Mouse (Mus musculus): ENCODE results near the gene Grk6. TPM values are rescaled to one million over a fixed set of nuclear protein-coding genes. Genes with fewer than 3 reads are reported as not detected.

Grk6 gene
- polyA plus RNA-seq, 1 experiment, result 128 TPM

DNA sequence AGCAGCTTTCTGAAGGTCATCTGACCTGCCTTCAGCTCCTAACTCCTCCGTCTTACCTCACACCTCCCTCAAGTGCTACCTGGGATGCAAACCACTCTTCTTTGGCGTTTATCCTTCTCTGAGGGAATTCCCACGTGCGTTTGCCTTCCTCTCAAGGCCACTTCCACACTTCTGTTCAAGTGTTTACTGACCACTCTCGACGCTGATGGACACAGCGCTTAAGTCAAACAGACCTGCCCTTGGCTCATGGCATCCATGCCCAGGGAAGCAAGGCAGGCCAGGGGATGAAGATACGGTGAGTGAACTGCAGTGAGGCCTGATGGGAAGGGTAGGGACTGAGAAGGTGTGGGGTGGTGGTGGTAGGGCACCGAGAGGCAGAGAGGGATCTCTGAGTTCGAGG, 55.7 kb downstream of the Grk6 start:
- Histone ChIP-seq H3K4me3 (ENCODE audit: insufficient read depth, low read depth, low read length) (no peak overlapping the region), H3K4me1 (ENCODE audit: control insufficient read depth, insufficient read depth, low read length) (peaks cover 7% of the 10 kb centered on the region; the same call in 1 of the 2 replicates), H3K27ac (ENCODE audit: insufficient read depth, low read depth, low read length) (no peak overlapping the region)
- WGBS, result 86% methylated on average over 10 of the region's 10 CpGs
- no peak for TF ChIP-seq POLR2A (IDR thresholded peaks at IDR 0.05; ENCODE audit: insufficient read depth, low read depth, low read length)

DNA sequence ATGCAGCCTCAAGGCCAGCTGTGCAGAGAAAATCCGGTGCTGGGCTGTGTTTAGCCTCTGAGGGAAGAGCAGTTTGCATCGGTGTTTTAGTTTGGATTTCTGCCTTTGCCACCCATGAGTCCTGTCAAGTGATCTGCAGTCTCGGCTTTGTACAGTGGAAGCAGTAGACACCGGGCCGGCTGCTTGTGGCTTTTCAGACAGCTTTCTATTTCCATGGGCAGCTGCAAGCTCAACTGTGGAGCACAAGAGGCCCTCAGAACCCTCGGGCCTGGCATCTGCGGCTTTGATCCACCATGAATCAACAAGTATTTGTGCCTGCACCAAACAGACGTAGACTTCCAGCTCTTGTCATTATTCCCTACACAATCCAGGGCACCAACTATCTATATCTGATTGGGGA, 57.5 kb downstream of the Grk6 start:
- TF ChIP-seq POLR2A (IDR thresholded peaks at IDR 0.05; ENCODE audit: insufficient read depth, low read depth, low read length) (no peak), CTCF (IDR thresholded peaks at IDR 0.05; ENCODE audit: insufficient read depth, low read depth, low read length) (no peak)
- no peak overlapping the region for H3K27ac ChIP-seq (ENCODE audit: insufficient read depth, low read depth, low read length)
- peaks cover 10% of the 10 kb centered on the region; the same call in 1 of the 2 replicates for H3K4me1 ChIP-seq (ENCODE audit: control insufficient read depth, insufficient read depth, low read length)
- no peak overlapping the region for H3K4me3 ChIP-seq (ENCODE audit: insufficient read depth, low read depth, low read length)
- 55% methylated on average over 8 of the region's 8 CpGs for WGBS

DNA sequence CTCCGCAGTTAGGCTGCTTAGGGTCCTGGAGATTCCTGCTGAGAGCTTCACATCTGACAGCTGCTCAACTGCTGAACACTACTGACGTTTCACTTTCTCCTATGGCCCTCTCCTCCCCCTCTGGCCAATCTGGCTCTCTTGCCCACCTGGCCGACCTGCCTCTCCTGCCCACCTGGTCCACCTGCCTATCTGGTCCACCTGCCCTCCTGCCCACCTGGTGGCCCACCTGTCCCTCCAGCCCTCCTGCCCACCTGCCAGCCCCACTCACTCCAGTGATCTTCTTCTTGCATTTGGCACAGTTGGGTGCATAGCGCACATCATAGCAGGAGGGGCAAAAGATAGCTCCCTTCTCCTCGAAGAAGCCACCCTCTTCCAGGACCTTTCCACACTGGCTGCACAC, 59.5 kb downstream of the Grk6 start:
- TF ChIP-seq CTCF (IDR thresholded peaks at IDR 0.05; ENCODE audit: insufficient read depth, low read depth, low read length), result no peak
- no peak overlapping the region for H3K27ac ChIP-seq (ENCODE audit: insufficient read depth, low read depth, low read length)
- H3K4me1 ChIP-seq (ENCODE audit: control insufficient read depth, insufficient read depth, low read length), result peaks cover 11% of the 10 kb centered on the region
- no peak overlapping the region for H3K4me3 ChIP-seq (ENCODE audit: insufficient read depth, low read depth, low read length)
- 82% methylated on average over 5 of the region's 5 CpGs for WGBS

DNA sequence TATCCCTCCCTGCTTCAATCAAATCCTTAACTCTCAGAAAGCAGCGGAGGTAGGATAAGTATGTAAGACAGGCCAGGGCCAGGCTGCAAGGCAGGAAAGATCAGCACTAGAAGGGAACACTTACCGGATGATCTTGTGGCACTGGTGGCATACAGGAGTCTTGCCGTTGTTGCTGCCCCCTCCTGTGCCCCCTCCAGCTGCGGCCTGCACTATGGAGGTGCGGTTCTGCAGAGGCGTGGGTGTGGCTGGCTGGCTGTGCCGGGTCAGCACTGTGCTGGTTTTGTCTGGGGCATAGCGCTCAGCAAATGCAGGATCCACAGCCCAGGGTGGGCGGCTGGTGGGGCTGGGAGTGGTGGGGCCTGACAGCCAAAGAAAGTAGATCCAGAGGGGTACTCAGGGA, 60.9 kb downstream of the Grk6 start:
- 87% methylated on average over 9 of the region's 9 CpGs for WGBS

DNA sequence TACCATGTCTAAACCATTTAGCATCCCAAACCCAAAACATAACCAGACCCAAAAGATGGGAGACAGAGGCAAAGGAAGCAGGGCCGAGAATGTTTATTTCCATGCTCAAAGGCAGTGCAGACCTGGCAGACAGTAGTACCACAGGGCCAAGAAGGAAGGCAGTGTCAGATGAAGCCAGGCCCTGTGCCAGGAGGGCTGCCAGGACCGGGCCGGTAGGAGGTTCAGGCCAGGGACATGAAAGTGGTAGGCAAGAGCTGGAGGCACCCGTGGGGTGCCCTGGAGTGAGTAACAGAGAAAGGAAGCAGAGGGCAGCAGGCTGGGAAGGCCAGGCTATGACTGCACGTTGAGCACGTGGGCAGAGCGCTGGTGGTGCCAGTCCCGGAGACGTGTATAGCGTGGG, 61.8 kb downstream of the Grk6 start:
- H3K4me3 ChIP-seq (ENCODE audit: insufficient read depth, low read depth, low read length), result no peak overlapping the region
- WGBS, result 45% methylated on average over 10 of the region's 10 CpGs
- peaks cover 25% of the 10 kb centered on the region for H3K4me1 ChIP-seq (ENCODE audit: control insufficient read depth, insufficient read depth, low read length)
- no peak for TF ChIP-seq POLR2A (IDR thresholded peaks at IDR 0.05; ENCODE audit: insufficient read depth, low read depth, low read length)
- TF ChIP-seq CTCF (IDR thresholded peaks at IDR 0.05; ENCODE audit: insufficient read depth, low read depth, low read length), result no peak
- no peak overlapping the region for H3K27ac ChIP-seq (ENCODE audit: insufficient read depth, low read depth, low read length)

More for the DNA sequence above, 60.9 kb downstream of the Grk6 start:
- peaks cover 17% of the 10 kb centered on the region for H3K4me1 ChIP-seq (ENCODE audit: control insufficient read depth, insufficient read depth, low read length)
- no peak for TF ChIP-seq CTCF (IDR thresholded peaks at IDR 0.05; ENCODE audit: insufficient read depth, low read depth, low read length)
- no peak for TF ChIP-seq POLR2A (IDR thresholded peaks at IDR 0.05; ENCODE audit: insufficient read depth, low read depth, low read length)
- H3K27ac ChIP-seq (ENCODE audit: insufficient read depth, low read depth, low read length), result no peak overlapping the region
- no peak overlapping the region for H3K4me3 ChIP-seq (ENCODE audit: insufficient read depth, low read depth, low read length)

DNA sequence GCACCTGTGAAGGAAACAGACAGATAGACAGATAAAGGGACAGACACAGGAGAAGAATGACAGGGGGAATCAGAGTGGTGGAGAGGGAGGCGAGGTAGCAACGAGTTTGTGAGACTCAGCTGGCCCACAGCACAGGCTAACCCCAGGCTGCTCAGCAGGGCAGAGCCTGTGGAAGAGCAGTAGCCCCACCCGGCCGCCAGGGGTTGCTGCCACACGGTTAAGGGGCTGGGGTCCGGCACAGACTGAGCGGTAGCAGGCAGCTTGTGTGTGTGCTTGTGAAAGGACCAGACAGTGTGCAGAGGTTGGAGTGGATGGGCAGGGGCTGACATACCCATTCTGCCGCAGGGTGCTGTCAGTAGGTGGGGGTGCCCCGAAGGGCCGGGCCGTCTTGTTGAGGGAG, 63.0 kb downstream of the Grk6 start:
- no peak overlapping the region for H3K27ac ChIP-seq (ENCODE audit: insufficient read depth, low read depth, low read length)
- H3K4me3 ChIP-seq (ENCODE audit: insufficient read depth, low read depth, low read length), result no peak overlapping the region
- no peak for TF ChIP-seq CTCF (IDR thresholded peaks at IDR 0.05; ENCODE audit: insufficient read depth, low read depth, low read length)
- no peak for TF ChIP-seq POLR2A (IDR thresholded peaks at IDR 0.05; ENCODE audit: insufficient read depth, low read depth, low read length)
- peaks cover 35% of the 10 kb centered on the region for H3K4me1 ChIP-seq (ENCODE audit: control insufficient read depth, insufficient read depth, low read length)
- WGBS, result 65% methylated on average over 11 of the region's 11 CpGs

DNA sequence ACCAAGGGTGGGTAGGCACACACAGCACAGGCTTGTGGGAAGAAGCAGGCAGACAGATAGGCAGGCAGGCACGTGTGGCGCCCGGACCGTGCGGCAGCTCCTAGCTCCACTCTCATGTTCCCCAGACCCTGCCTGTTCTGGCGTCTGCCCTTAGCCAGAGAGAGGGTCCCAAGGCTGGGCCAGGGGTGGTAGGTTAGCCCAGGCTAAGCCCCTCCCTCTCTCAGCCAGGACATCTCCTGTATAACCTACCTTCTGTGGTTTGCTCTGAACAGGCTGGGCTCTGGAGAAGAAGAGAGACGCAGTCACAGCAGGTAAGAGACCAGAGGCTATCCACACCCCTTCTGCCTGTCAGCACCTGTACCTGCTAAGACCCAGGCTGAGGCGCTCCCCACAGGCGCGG, 63.7 kb downstream of the Grk6 start:
- H3K4me1 ChIP-seq (ENCODE audit: control insufficient read depth, insufficient read depth, low read length), result peaks cover 35% of the 10 kb centered on the region
- H3K27ac ChIP-seq (ENCODE audit: insufficient read depth, low read depth, low read length), result no peak overlapping the region
- no peak overlapping the region for H3K4me3 ChIP-seq (ENCODE audit: insufficient read depth, low read depth, low read length)
- WGBS, result 93% methylated on average over 10 of the region's 10 CpGs
- TF ChIP-seq CTCF (IDR thresholded peaks at IDR 0.05; ENCODE audit: insufficient read depth, low read depth, low read length), result no peak
- no peak for TF ChIP-seq POLR2A (IDR thresholded peaks at IDR 0.05; ENCODE audit: insufficient read depth, low read depth, low read length)

DNA sequence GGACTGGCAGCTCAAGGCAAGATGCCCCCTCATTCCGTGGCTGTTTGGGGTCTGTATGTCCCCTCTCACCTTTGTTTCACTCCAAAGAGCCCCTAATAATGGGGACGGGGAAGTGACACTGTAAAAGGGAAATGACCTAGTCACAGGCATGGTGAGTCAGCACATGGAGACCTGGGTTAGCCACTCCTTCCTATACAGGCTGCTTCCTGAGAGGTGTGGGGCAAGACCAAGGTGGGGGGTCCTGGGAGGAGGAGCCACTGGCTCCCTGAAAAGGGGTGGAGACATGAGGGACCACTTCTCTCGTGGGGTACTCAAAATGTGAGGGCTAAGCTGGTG, 65.4 kb downstream of the Grk6 start:
- Histone ChIP-seq H3K4me3 (ENCODE audit: insufficient read depth, low read depth, low read length) (no peak overlapping the region), H3K27ac (ENCODE audit: insufficient read depth, low read depth, low read length) (no peak overlapping the region), H3K4me1 (ENCODE audit: control insufficient read depth, insufficient read depth, low read length) (peaks cover 38% of the 10 kb centered on the region)
- TF ChIP-seq CTCF (IDR thresholded peaks at IDR 0.05; ENCODE audit: insufficient read depth, low read depth, low read length) (no peak), POLR2A (IDR thresholded peaks at IDR 0.05; ENCODE audit: insufficient read depth, low read depth, low read length) (no peak)
- 43% methylated on average over 3 of the region's 3 CpGs for WGBS

Other genes starting within 250 kb of the Grk6 start
- 49.7 and 82.3 TPM in 2 replicates for gene Nsd1, start 235.3 kb upstream of the Grk6 start, polyA plus RNA-seq (2012; ENCODE audit: insufficient read depth, insufficient read length, low replicate concordance, missing spikeins)
- gene Prelid1, start 124.6 kb upstream of the Grk6 start, polyA plus RNA-seq (2012; ENCODE audit: insufficient read depth, insufficient read length, low replicate concordance, missing spikeins), result not detected in 2 replicates
- not detected in 2 replicates for gene Rab24, start 123.1 kb upstream of the Grk6 start, polyA plus RNA-seq (2012; ENCODE audit: insufficient read depth, insufficient read length, low replicate concordance, missing spikeins)
- not detected in 2 replicates for gene Mxd3, start 115.2 kb upstream of the Grk6 start, polyA plus RNA-seq (2012; ENCODE audit: insufficient read depth, insufficient read length, low replicate concordance, missing spikeins)
- not detected in 2 replicates for gene Lman2, start 82.3 kb upstream of the Grk6 start, polyA plus RNA-seq (2012; ENCODE audit: insufficient read depth, insufficient read length, low replicate concordance, missing spikeins)
- not detected in 2 replicates for gene Rgs14, start 75.3 kb upstream of the Grk6 start, polyA plus RNA-seq (2012; ENCODE audit: insufficient read depth, insufficient read length, low replicate concordance, missing spikeins)
- gene Slc34a1, start 46.9 kb upstream of the Grk6 start, polyA plus RNA-seq (2012; ENCODE audit: insufficient read depth, insufficient read length, low replicate concordance, missing spikeins), result not detected in 2 replicates
- not detected in 2 replicates for gene Pfn3, start 29.8 kb upstream of the Grk6 start, polyA plus RNA-seq (2012; ENCODE audit: insufficient read depth, insufficient read length, low replicate concordance, missing spikeins)
- gene F12, start 18.3 kb upstream of the Grk6 start, polyA plus RNA-seq (2012; ENCODE audit: insufficient read depth, insufficient read length, low replicate concordance, missing spikeins), result not detected in 2 replicates
- gene Prr7, start 19.2 kb downstream of the Grk6 start, polyA plus RNA-seq (2012; ENCODE audit: insufficient read depth, insufficient read length, low replicate concordance, missing spikeins), result not detected in 2 replicates
- not detected in 2 replicates for gene Dbn1, start 43.0 kb downstream of the Grk6 start, polyA plus RNA-seq (2012; ENCODE audit: insufficient read depth, insufficient read length, low replicate concordance, missing spikeins)
- not detected in 2 replicates for gene Pdlim7, start 68.6 kb downstream of the Grk6 start, polyA plus RNA-seq (2012; ENCODE audit: insufficient read depth, insufficient read length, low replicate concordance, missing spikeins)
- not detected in 2 replicates for gene Dok3, start 84.2 kb downstream of the Grk6 start, polyA plus RNA-seq (2012; ENCODE audit: insufficient read depth, insufficient read length, low replicate concordance, missing spikeins)
- gene Ddx41, start 91.6 kb downstream of the Grk6 start, polyA plus RNA-seq (2012; ENCODE audit: insufficient read depth, insufficient read length, low replicate concordance, missing spikeins), result not detected in 2 replicates
- 63.4 TPM in 1 of 2 replicates, not detected in the other for gene Fam193b, start 126.0 kb downstream of the Grk6 start, polyA plus RNA-seq (2012; ENCODE audit: insufficient read depth, insufficient read length, low replicate concordance, missing spikeins)
- not detected in 2 replicates for gene Tmed9, start 128.7 kb downstream of the Grk6 start, polyA plus RNA-seq (2012; ENCODE audit: insufficient read depth, insufficient read length, low replicate concordance, missing spikeins)
- gene B4galt7, start 154.8 kb downstream of the Grk6 start, polyA plus RNA-seq (2012; ENCODE audit: insufficient read depth, insufficient read length, low replicate concordance, missing spikeins), result not detected in 2 replicates
- not detected in 2 replicates for gene Caml, start 177.9 kb downstream of the Grk6 start, polyA plus RNA-seq (2012; ENCODE audit: insufficient read depth, insufficient read length, low replicate concordance, missing spikeins)
- gene Ddx46, start 190.0 kb downstream of the Grk6 start, polyA plus RNA-seq (2012; ENCODE audit: insufficient read depth, insufficient read length, low replicate concordance, missing spikeins), result 79.2 and 81.5 TPM in 2 replicates
- 98.5 TPM in 1 of 2 replicates, not detected in the other for gene B230219D22Rik, start 248.1 kb downstream of the Grk6 start, polyA plus RNA-seq (2012; ENCODE audit: insufficient read depth, insufficient read length, low replicate concordance, missing spikeins)

Measured in olfactory bulb, adult 2 months (tissue).